Mouse (Mus musculus) hindbrain, embryonic 12.5 days (tissue): ENCODE results near the gene Ago1. TPM values are rescaled to one million over a fixed set of nuclear protein-coding genes. Genes with fewer than 3 reads are reported as not detected.
A peak's percentile ranks its signal among the peaks of the same experiment; 100 is the strongest.

ENCODE experiments used
- ATAC-seq: fragments of 200-750 bp; cut with Nextera tagmentation; 2 replicates; pipeline ENCODE4 v1.8.0; 2017; ENCODE audit warnings: moderate TSS enrichment; ENCODE audit not compliant: low FRiP score
- H3K27ac ChIP-seq: fragments of 300-500 bp; sonication (generic); 2 replicates; pipeline ENCODE4 v1.5.1; 2016; ENCODE audit warnings: mild to moderate bottlenecking
- H3K27me3 ChIP-seq: fragments of 300-500 bp; sonication (generic); 2 replicates; pipeline ENCODE4 v1.6.1; 2016; ENCODE audit warnings: mild to moderate bottlenecking
- H3K36me3 ChIP-seq: fragments of 300-500 bp; sonication (generic); 2 replicates; pipeline ENCODE4 v1.6.1; 2016; ENCODE audit warnings: mild to moderate bottlenecking
- H3K4me1 ChIP-seq: fragments of 300-500 bp; sonication (generic); 2 replicates; pipeline ENCODE4 v1.6.1; 2016
- H3K4me2 ChIP-seq: fragments of 300-500 bp; sonication (generic); replicated peaks from 2 replicates; pipeline ENCODE4 v1.6.1; 2016; ENCODE audit warnings: mild to moderate bottlenecking
- H3K4me3 ChIP-seq: fragments of 300-500 bp; sonication (generic); 2 replicates; pipeline ENCODE4 v1.5.1; 2016; ENCODE audit warnings: mild to moderate bottlenecking
- H3K9ac ChIP-seq: fragments of 300-500 bp; sonication (generic); 2 replicates; pipeline ENCODE4 v1.6.1; 2016; ENCODE audit warnings: mild to moderate bottlenecking, moderate library complexity
- H3K9me3 ChIP-seq: fragments of 300-500 bp; sonication (generic); replicated peaks from 2 replicates; pipeline ENCODE4 v1.6.1; 2016; ENCODE audit warnings: mild to moderate bottlenecking
- WGBS: fragments of 180-500 bp; shearing (Covaris S2); methylation state at CpG from one replicate; pipeline ENCODE4 v1.1.7; 2016; 5-methylcytosine and 5-hydroxymethylcytosine counted together
- polyA plus RNA-seq: library from polyadenylated mRNA; unstranded; fragments of >200 nt; fragmentation: Nextera tagmentation; extraction: Ambion mirVana; gene quantifications from 2 replicates; pipeline ENCODE4 v1.2.1, GENCODE M21; 2016

The Ago1 gene
- polyA plus RNA-seq, 1 experiment from 2014 or later = 20.5 TPM

- no peaks in the 10 kb centered on the region for H3K27me3 ChIP-seq
- ATAC-seq = no peak
- no peak overlapping the region for H3K27ac ChIP-seq
- H3K4me1 ChIP-seq = no peaks in the 10 kb centered on the region
- no peak overlapping the region for H3K4me2 ChIP-seq
- H3K36me3 ChIP-seq = peaks cover 55% of the 10 kb centered on the region
- no peak overlapping the region for H3K4me3 ChIP-seq
- no peaks in the 10 kb centered on the region for H3K9me3 ChIP-seq
- no peak overlapping the region for H3K9ac ChIP-seq
- 91% methylated on average over 4 of the region's 4 CpGs for WGBS
Observed at GRCm38 (mm10) chr4:126493416-126493815, 25.0 kb upstream of the Ago1 start.

DNA sequence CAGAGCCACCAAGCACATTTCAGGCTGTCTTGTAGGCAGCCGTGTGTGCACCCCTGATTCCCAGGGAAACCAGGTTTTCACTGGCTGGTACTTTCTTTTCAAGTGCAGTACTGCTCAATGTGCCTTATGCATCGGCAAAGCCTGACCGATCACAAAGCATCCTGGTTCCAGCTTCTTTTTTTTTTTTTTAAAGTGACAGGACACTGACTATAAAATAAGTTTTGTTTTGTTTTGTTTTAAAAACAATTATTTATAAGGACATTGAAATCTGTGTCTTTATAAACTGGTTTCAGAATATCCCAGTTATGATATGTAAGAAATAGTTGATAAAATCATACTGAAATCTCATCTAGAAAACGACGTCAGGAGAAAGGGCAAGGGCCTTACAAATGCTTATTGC lies 23.6 kb upstream of the Ago1 start:
- no peak for ATAC-seq

GRCm38 (mm10) chr4:126490726-126491125 lies 22.3 kb upstream of the Ago1 start:
- WGBS = 85% methylated on average over 12 of the region's 12 CpGs
- no peak overlapping the region for H3K4me2 ChIP-seq
- H3K9ac ChIP-seq = no peak overlapping the region
- H3K9me3 ChIP-seq = no peaks in the 10 kb centered on the region
- H3K36me3 ChIP-seq = peaks cover 39% of the 10 kb centered on the region
- no peaks in the 10 kb centered on the region for H3K27me3 ChIP-seq
- no peak for ATAC-seq
- H3K27ac ChIP-seq = no peak overlapping the region
- H3K4me3 ChIP-seq = no peak overlapping the region
- H3K4me1 ChIP-seq = no peaks in the 10 kb centered on the region

More for the DNA sequence above, 23.6 kb upstream of the Ago1 start:
- peaks cover 51% of the 10 kb centered on the region for H3K36me3 ChIP-seq
- H3K4me3 ChIP-seq = no peak overlapping the region
- no peaks in the 10 kb centered on the region for H3K9me3 ChIP-seq
- H3K27me3 ChIP-seq = no peaks in the 10 kb centered on the region
- H3K4me1 ChIP-seq = no peaks in the 10 kb centered on the region
- 60% methylated on average over 5 of the region's 5 CpGs for WGBS
- no peak overlapping the region for H3K27ac ChIP-seq
- H3K9ac ChIP-seq = no peak overlapping the region
- H3K4me2 ChIP-seq = no peak overlapping the region

DNA sequence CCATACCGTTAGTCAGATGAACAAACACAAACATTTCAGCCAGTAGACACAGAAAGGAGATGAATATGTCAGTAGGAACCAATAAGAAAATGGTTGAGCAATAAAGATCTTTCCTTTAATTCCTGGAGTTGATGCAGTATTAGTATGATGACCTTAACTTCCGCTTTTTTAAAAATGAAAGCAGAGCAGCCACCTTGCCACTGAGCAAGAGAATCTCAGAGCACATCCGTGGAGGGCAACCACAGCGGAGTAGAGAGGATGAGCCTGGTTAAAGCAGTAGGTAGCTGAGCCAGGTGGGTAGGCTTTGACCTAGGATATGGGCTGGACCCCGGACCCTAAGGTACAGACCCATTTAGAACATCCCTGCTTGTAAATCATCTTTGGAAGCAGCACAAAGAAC lies 21.4 kb upstream of the Ago1 start:
- WGBS = 88% methylated on average over 5 of the region's 5 CpGs
- no peak for ATAC-seq
- no peaks in the 10 kb centered on the region for H3K27me3 ChIP-seq
- no peak overlapping the region for H3K4me2 ChIP-seq
- peaks cover 31% of the 10 kb centered on the region for H3K36me3 ChIP-seq
- H3K4me1 ChIP-seq = no peaks in the 10 kb centered on the region
- H3K27ac ChIP-seq = no peak overlapping the region
- H3K9me3 ChIP-seq = no peaks in the 10 kb centered on the region
- no peak overlapping the region for H3K9ac ChIP-seq
- H3K4me3 ChIP-seq = no peak overlapping the region

DNA sequence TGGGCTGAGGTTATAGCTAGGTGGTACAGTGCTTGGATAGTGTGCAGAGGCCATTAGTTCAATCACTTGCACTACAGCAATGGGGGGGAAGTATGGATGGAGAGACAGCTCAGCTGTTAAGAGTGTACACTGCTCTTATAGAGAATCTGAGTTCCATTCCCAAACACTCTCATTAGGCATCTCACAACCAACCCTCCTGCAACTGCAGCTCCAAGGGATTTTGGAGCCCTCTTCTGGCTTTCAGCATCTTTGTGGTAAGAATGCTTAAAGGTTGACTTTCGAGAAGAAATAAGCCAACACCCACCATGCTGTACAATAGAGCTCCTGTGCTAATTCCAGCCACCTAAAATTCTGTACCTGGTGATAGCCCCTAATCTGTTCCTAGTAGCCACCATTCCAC lies 17.8 kb upstream of the Ago1 start:
- WGBS = 59% methylated on average over 1 of the region's 1 CpGs
- Histone ChIP-seq H3K9ac (no peak overlapping the region), H3K4me2 (no peak overlapping the region)

GRCm38 (mm10) chr4:126485065-126485464 lies 16.7 kb upstream of the Ago1 start:
- no peak overlapping the region for H3K27ac ChIP-seq
- ATAC-seq = no peak
- H3K36me3 ChIP-seq = 0 out of 2 replicates have a peak, but pooled peaks cover 2% of the 10 kb centered on the region
- H3K9me3 ChIP-seq = no peaks in the 10 kb centered on the region
- H3K27me3 ChIP-seq = no peaks in the 10 kb centered on the region
- no peak overlapping the region for H3K9ac ChIP-seq
- H3K4me1 ChIP-seq = no peaks in the 10 kb centered on the region
- H3K4me2 ChIP-seq = no peak overlapping the region
- no peak overlapping the region for H3K4me3 ChIP-seq
- 87% methylated on average over 2 of the region's 2 CpGs for WGBS

More for the DNA sequence above, 17.8 kb upstream of the Ago1 start:
- Histone ChIP-seq H3K27me3 (no peaks in the 10 kb centered on the region), H3K36me3 (peaks cover 9% of the 10 kb centered on the region), H3K4me1 (no peaks in the 10 kb centered on the region), H3K9me3 (no peaks in the 10 kb centered on the region), H3K27ac (no peak overlapping the region), H3K4me3 (no peak overlapping the region)
- no peak for ATAC-seq

- Histone ChIP-seq H3K9ac (no peak overlapping the region), H3K27me3 (no peaks in the 10 kb centered on the region), H3K27ac (no peak overlapping the region), H3K4me2 (no peak overlapping the region), H3K4me1 (no peaks in the 10 kb centered on the region), H3K4me3 (no peak overlapping the region), H3K9me3 (no peaks in the 10 kb centered on the region), H3K36me3 (no peaks in the 10 kb centered on the region)
- WGBS = 88% methylated on average over 3 of the region's 3 CpGs
- ATAC-seq = no peak
Observed at GRCm38 (mm10) chr4:126483874-126484273, 15.5 kb upstream of the Ago1 start.

GRCm38 (mm10) chr4:126482951-126483350 lies 14.6 kb upstream of the Ago1 start:
- Histone ChIP-seq H3K27me3 (no peaks in the 10 kb centered on the region), H3K4me3 (no peak overlapping the region), H3K9me3 (no peaks in the 10 kb centered on the region), H3K27ac (no peak overlapping the region), H3K4me1 (no peaks in the 10 kb centered on the region), H3K4me2 (no peak overlapping the region), H3K36me3 (no peaks in the 10 kb centered on the region), H3K9ac (no peak overlapping the region)
- WGBS = 79% methylated on average over 12 of the region's 12 CpGs
- no peak for ATAC-seq

DNA sequence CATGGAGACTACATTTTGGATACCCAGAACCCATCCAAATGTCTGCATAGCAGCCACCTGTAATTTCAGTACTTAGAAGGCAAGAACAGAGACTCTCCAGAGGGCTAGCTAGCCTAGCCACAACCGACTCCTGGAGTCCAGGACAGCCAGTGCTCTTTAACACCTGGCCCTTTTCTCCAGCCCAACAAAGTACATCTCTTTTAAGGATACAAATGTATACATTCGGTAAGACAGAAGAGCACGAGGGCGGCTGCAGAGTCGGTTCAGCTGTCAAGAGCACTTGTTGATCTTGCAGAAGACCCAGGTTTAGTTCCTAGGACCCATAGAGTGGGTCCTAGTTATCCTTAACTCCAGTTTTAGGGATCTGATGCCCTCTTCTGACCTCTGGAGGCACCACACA lies 13.1 kb upstream of the Ago1 start:
- ATAC-seq = no peak
- H3K4me1 ChIP-seq = no peaks in the 10 kb centered on the region
- H3K9me3 ChIP-seq = no peaks in the 10 kb centered on the region
- 97% methylated on average over 5 of the region's 5 CpGs for WGBS
- H3K36me3 ChIP-seq = no peaks in the 10 kb centered on the region
- H3K4me3 ChIP-seq = no peak overlapping the region
- no peaks in the 10 kb centered on the region for H3K27me3 ChIP-seq
- no peak overlapping the region for H3K9ac ChIP-seq
- H3K4me2 ChIP-seq = no peak overlapping the region
- no peak overlapping the region for H3K27ac ChIP-seq

- Histone ChIP-seq H3K36me3 (no peaks in the 10 kb centered on the region), H3K27ac (no peak overlapping the region), H3K4me1 (no peaks in the 10 kb centered on the region), H3K4me2 (no peak overlapping the region), H3K27me3 (no peaks in the 10 kb centered on the region), H3K9ac (no peak overlapping the region), H3K4me3 (no peak overlapping the region), H3K9me3 (no peaks in the 10 kb centered on the region)
- WGBS = 80% methylated on average over 3 of the region's 3 CpGs
- ATAC-seq = no peak
Observed at GRCm38 (mm10) chr4:126480288-126480687, 11.9 kb upstream of the Ago1 start.

GRCm38 (mm10) chr4:126473031-126473430 lies 4.6 kb upstream of the Ago1 start:
- 56% methylated on average over 5 of the region's 5 CpGs for WGBS
- Histone ChIP-seq H3K27ac (no peak overlapping the region), H3K4me2 (no peak overlapping the region), H3K4me1 (no peaks in the 10 kb centered on the region), H3K9ac (no peak overlapping the region), H3K9me3 (no peaks in the 10 kb centered on the region), H3K27me3 (no peaks in the 10 kb centered on the region), H3K4me3 (no peak overlapping the region), H3K36me3 (no peaks in the 10 kb centered on the region)
- ATAC-seq = no peak

GRCm38 (mm10) chr4:126469334-126469733 lies 951 bp upstream of the Ago1 start:
- H3K4me2 ChIP-seq = no peak overlapping the region
- H3K9ac ChIP-seq = peak overlapping the region; percentile 98; the same call in 1 of the 2 replicates
- no peaks in the 10 kb centered on the region for H3K36me3 ChIP-seq
- no peaks in the 10 kb centered on the region for H3K27me3 ChIP-seq
- H3K4me3 ChIP-seq = no peak overlapping the region
- WGBS = 81% methylated on average over 1 of the region's 1 CpGs
- H3K4me1 ChIP-seq = peaks cover 32% of the 10 kb centered on the region
- H3K27ac ChIP-seq = no peak overlapping the region
- no peak for ATAC-seq
- no peaks in the 10 kb centered on the region for H3K9me3 ChIP-seq

DNA sequence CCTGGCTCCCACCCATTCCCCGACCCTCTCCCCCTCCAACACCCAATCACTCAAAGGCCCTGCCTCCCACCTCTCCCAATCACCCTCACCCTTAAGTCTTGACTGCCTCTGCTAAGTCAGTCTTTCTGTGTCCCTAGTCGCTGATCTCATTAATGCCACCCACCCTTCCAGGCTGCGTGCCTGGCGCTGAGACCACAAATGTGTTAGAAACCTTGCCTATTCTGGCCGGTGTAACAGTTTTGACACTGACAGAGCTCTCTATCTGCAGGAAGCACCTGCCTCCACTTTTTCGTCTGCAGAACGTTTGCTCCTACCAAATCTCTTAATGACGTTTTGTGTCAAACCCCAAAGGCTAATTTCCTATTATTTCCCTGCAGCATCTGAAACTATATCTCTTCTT lies 542 bp upstream of the Ago1 start:
- peak overlapping the region; percentile 91 for H3K4me3 ChIP-seq
- H3K4me1 ChIP-seq = peaks cover 36% of the 10 kb centered on the region
- H3K9me3 ChIP-seq = no peaks in the 10 kb centered on the region
- 10% methylated on average over 8 of the region's 8 CpGs for WGBS
- ATAC-seq = 0 out of 2 replicates have a peak, but pooled peaks have one; percentile 41
- H3K27ac ChIP-seq = peak overlapping the region; percentile 99
- H3K27me3 ChIP-seq = no peaks in the 10 kb centered on the region
- H3K9ac ChIP-seq = peak overlapping the region; percentile 98
- H3K4me2 ChIP-seq = peak overlapping the region; percentile 62
- H3K36me3 ChIP-seq = no peaks in the 10 kb centered on the region
